Mouse (Mus musculus): ENCODE results near the gene Rbp1. TPM values are rescaled to one million over a fixed set of nuclear protein-coding genes. Genes with fewer than 3 reads are reported as not detected.

Rbp1 gene
- polyA plus RNA-seq, 1 experiment from 2014 or later = 54.1 TPM

Other genes starting within 250 kb of the Rbp1 start
- 6.3 and 6.7 TPM in 2 replicates for gene Nmnat3, start 135.5 kb upstream of the Rbp1 start, polyA plus RNA-seq (2015; fragmentation: Nextera tagmentation; extraction: Ambion mirVana)
- gene Rbp2, start 63.2 kb downstream of the Rbp1 start, polyA plus RNA-seq (2015; fragmentation: Nextera tagmentation; extraction: Ambion mirVana) = 0.37 and 1.7 TPM in 2 replicates
- gene Copb2, start 140.8 kb downstream of the Rbp1 start, polyA plus RNA-seq (2015; fragmentation: Nextera tagmentation; extraction: Ambion mirVana) = 163 and 164 TPM in 2 replicates
- 56.5 and 58.9 TPM in 2 replicates for gene Mrps22, start 178.7 kb downstream of the Rbp1 start, polyA plus RNA-seq (2015; fragmentation: Nextera tagmentation; extraction: Ambion mirVana)

All from embryonic facial prominence, embryonic 13.5 days (tissue).